Mouse (Mus musculus) gastrocnemius, postnatal 25 days (tissue): ENCODE measurements at regions not wholly inside any gene's neighbourhood (a gene's known extent, or its start where the extent isn't known, plus 50 kb on each side); places are given as distances from the start of the nearest gene placed in this dataset.

Experiments
- DNase-seq: peaks from one replicate; pipeline ENCODE4 v3.0.0; 2022

DNA sequence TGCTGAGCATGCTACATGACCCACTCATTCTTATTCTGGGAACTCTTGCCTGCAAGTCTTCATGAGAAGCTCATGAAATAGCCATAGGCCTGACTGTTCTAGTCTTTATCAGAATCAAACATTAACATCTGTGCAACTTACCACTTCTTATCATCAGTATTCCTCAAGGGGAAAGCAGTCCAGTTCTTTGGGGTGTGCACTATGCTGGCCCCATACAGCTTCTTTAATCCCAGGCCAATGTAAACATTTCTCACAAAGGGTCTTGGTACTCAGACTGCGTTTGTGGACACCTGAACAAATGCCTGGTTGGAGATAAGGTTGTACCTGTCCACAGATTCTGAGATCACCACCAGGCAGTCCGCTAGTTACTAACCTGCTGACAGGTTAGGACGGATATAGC, 51.3 kb downstream of the 3110018I06Rik start:
- DNase-seq = no peak

GRCm38 (mm10) chr12:107541196-107541595, 52.8 kb downstream of the 3110018I06Rik start:
- no peak for DNase-seq

DNA sequence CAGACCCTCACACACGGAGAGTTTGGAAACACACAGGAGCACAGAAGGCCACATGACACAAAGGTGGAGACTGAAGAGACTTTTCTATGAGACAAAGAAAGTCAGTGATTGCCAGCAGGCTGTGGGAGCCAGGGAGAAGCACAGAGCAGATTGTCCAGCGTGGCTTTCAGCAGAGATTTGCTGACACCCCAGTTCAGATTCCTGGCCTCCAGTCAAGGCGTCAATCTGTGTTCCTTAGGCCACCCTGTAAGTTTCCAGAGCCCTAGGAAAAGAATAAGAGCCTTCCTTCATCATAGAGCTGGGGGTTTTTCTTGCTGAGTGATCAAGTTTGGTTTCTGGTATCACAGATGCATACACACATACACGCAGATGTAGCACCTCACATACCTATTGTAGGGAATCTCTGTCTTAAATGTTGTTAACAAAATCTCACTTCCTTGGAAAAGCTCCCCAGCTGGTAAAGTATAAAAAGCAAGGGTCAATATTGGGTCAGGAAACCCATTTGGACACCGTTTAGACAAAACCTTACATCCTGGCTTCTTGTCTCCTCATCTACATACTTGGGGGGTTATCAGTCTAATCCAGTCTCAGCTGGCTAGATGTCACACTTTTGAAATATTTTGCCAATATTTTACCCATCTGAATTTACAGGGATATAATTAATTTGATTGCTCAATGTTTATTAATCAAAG, 58.9 kb downstream of the 3110018I06Rik start:
- no peak for DNase-seq

- DNase-seq = no peak
These were observed 59.5 kb downstream of the 3110018I06Rik start for GRCm38 (mm10) chr12:107547886-107548448.

DNA sequence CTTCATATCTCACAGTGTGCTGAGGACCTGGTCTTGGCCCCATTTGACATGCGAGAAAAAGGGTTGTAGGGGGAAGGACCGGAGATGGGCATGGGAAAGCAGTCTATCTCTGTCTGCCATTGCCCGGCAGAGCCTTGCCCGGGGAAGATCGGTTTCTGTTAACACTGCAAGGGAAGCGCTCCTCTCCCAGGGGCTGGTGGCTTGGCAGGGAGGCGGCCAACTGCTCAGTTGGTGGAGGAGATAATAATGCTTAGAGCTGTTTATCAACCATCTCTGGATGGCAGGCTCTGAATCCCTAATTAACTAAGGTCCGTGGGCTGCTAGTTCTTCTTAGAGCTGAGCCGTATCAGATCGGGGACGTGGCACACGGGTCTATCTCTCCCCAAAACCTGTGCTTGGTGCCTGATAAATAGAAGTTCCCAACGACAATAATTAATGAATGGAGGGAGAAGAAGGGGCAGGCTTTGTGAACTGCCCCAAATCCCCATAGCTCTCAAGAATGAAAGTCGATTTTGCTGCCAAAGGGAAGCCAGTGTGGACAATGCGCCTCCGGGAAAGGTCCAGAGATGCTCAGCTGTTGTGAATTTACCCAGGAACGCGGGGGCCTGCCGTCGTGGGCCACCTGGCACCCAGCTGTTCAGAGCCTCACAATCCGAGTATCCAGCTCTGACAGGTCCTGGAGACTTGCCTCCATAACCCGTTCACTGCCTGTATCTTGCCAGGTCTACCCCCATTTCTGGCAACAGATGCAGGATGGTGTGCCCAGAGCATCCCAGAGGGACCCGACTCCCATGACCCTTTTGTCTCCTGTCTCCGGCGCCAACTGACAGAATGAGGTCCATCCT, 61.2 kb downstream of the 3110018I06Rik start:
- peak; percentile 15 for DNase-seq

- no peak for DNase-seq
These were observed 70.8 kb downstream of the 3110018I06Rik start for GRCm38 (mm10) chr12:107559191-107559590.

DNA sequence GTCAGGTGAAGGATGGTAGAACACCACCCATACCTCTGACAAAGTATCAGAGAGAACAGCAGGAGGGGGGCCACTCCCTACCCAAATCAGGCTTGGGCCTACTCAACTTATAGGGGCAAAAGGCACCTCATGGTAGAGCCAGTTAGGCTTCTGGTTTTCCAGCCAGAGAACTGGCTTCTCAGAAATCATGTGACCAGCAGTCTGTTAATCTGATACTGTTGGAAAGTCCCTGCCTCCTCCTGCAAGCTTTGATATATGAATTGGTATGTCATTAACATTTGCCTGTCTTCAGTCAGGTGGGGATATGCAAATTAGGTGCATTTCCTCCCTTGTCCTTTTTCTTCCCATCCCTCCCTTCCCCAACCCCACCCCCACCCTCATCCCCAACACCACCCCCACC, 71.7 kb downstream of the 3110018I06Rik start:
- no peak for DNase-seq

GRCm38 (mm10) chr12:107572586-107572985, 84.2 kb downstream of the 3110018I06Rik start:
- no peak for DNase-seq

- no peak for DNase-seq
These were observed 91.1 kb downstream of the 3110018I06Rik start for GRCm38 (mm10) chr12:107579508-107579907.

DNA sequence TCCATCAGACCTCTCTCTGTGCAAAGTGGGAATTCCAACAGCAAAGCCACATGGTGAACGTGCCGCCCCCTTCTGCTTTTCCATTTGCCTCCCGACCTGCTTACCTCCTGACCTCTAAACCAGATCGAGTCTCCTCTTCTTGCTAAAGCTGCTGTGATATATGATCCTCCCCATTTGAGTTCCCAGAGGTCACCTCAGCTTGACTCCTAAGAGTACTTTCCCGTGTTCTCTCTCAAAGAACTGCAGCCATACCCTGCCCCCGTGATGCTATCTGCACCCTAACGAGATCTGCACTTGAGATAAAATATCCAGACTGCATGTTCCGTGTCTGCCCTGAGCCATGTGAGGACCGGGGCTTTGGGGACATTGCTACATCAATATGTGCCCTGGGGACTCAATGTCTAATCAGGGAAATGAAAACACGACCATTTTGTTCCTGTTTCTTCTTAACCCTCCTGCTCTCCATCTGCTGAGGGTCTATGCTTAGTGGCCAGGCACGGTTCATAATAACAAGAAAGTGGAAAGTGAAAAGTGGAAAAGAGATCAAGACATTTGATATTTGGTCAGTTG, 94.8 kb downstream of the 3110018I06Rik start:
- no peak for DNase-seq

DNA sequence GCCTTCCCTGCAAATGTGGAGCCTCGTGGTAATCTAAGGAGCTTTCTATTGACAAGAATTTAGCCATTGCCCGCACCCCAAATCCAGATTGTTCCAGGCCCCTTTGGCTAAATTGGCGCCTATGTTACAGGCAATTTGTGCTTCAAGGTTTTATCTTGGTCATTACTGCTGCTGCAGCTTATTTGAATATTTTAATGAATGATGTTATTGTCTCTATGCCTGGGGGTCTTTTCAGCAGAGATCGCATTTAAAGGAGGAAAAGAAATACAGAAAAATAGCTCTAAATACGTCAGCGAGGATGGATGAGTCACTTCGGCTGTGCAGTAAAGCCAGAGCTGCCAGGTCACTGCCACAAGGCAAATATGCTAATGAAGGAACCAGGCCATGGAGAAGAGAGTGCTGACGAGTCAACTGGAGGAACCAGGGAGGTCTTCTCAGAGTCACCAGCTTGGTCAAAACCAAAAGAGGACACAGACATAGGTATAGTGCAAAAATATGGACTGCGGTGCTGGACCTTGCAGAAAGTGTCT, 97.3 kb downstream of the 3110018I06Rik start:
- DNase-seq = no peak

DNA sequence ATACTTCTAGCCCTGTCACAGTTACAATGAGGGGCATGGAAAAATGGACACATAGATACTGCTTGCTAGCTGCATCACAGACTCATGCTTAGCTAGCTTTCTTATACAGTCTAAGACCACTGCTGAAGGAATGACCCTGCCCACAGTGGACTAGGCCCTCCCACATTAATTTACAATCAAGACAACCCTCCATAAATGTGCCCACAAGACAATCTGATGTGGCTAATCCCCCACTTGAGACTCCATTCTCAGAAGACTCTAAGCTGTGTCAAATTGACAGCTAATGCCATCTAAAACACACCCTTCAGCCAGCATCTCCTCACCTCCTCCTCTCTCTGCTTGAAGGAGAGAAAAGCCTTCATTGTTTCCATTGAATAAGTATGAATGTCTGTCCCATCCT, 107.8 kb downstream of the 3110018I06Rik start:
- no peak for DNase-seq

- DNase-seq = no peak
These were observed 112.1 kb downstream of the 3110018I06Rik start for GRCm38 (mm10) chr12:107600576-107600975.

- DNase-seq = no peak
These were observed 120.5 kb downstream of the 3110018I06Rik start for GRCm38 (mm10) chr12:107608966-107609365.

GRCm38 (mm10) chr12:107609986-107610385, 121.6 kb downstream of the 3110018I06Rik start:
- no peak for DNase-seq

- DNase-seq = no peak
These were observed 129.0 kb downstream of the 3110018I06Rik start for GRCm38 (mm10) chr12:107617212-107617994.

GRCm38 (mm10) chr12:107624446-107624845, 136.0 kb downstream of the 3110018I06Rik start:
- no peak for DNase-seq

- no peak for DNase-seq
These were observed 159.6 kb downstream of the 3110018I06Rik start for GRCm38 (mm10) chr12:107648008-107648407.

DNA sequence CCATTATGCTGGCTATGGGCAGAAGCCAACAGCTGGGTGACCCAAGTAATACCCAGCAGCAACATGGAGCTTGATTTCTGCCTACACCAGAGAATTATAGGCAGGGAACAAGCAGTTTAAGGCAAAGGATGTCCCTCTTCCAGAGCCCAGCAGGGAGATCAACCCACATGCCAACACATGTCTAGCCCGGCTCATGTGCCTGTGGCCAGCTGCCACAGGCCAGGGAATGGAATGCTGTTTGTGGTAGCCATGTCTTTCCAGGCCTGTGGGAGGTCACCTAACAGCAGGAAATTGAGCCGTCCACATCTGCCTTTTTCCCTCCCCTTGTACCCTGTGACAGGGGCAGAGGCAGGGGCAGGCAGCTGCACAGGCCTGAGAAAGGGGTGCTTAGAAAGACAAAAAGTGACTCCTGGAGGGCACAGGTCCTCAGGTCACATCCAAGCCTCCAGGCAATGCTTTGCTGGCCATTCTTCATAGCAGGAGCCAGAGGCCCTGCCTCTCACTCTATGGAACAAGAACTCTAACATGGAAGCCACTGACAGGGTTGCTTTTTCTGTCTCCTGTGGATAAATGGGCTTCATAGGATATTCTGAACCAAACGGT, 163.8 kb downstream of the 3110018I06Rik start:
- no peak for DNase-seq

GRCm38 (mm10) chr12:107653131-107653530, 164.7 kb downstream of the 3110018I06Rik start:
- no peak for DNase-seq

GRCm38 (mm10) chr12:107656846-107657245, 168.4 kb downstream of the 3110018I06Rik start:
- no peak for DNase-seq
